Mouse (Mus musculus) macrophage (primary cell): ENCODE measurements around the gene Vmn1r173. TPM values are rescaled to one million over a fixed set of nuclear protein-coding genes. Genes with fewer than 3 reads are reported as not detected.
"Not testable (repeated sequence)": the region's sequence is repeated elsewhere in the genome, so short reads cannot be mapped to it uniquely, and the experiment has no call there.

Source experiments
- H3K27ac ChIP-seq: fragments of 350-480 bp; formaldehyde crosslinking; 2 replicates; pipeline ENCODE4 v1.9.0; 2021
- H3K36me3 ChIP-seq: fragments of 350-480 bp; formaldehyde crosslinking; 2 replicates; pipeline ENCODE4 v1.9.0; 2021; ENCODE audit errors: inconsistent target
- H3K4me3 ChIP-seq: fragments of 350-480 bp; formaldehyde crosslinking; 2 replicates; pipeline ENCODE4 v1.9.0; 2021; ENCODE audit errors: inconsistent target
- H3K79me2 ChIP-seq: fragments of 350-480 bp; formaldehyde crosslinking; 2 replicates; pipeline ENCODE4 v1.9.0; 2021; ENCODE audit errors: inconsistent target
- WGBS: methylation state at CpG from one replicate; pipeline ENCODE4 v1.1.7; 2026; ENCODE audit warnings: inconsistent platforms; ENCODE audit not compliant: missing documents; 5-methylcytosine and 5-hydroxymethylcytosine counted together
- polyA plus RNA-seq: library from polyadenylated mRNA; stranded (reverse); fragments of 250-400 nt; gene quantifications from 3 replicates; pipeline ENCODE4 v1.2.4, GENCODE M21; 2018; ENCODE audit warnings: inconsistent platforms
- total RNA-seq, 78 experiments: library from RNA; depleted of rRNA; stranded (reverse); fragments of 250-400 nt; gene quantifications; 1 replicate in 9 of 78; 2 replicates in 24 of 78; 3 replicates in 43 of 78; 4 replicates in 2 of 78; pipeline ENCODE4 v1.2.4; 2018; ENCODE audit warnings: inconsistent platforms in 56 of 78

Vmn1r173 gene
- not detected for total RNA-seq (2018; cell fraction: chromatin; rRNA removed)
- not detected for total RNA-seq (2018; cell fraction: cytosol; rRNA removed)
- not detected for total RNA-seq (2018; cell fraction: nucleus; rRNA removed)
- polyA plus RNA-seq: not detected in 3 replicates

GRCm38 (mm10) chr7:23700403-23700802, at the start of gene Vmn1r173:
TSS of gene Vmn1r173 (plus strand) at chr7:23700703.
- H3K4me3 ChIP-seq, H3K79me2 ChIP-seq, H3K36me3 ChIP-seq, H3K27ac ChIP-seq: not testable (repeated sequence)
- WGBS: 57% methylated on average over 1 of the region's 1 CpGs

GRCm38 (mm10) chr7:23658016-23658415, 42.5 kb upstream of the Vmn1r173 start, which contains the start of gene Vmn1r172:
TSS of gene Vmn1r172 (plus strand) at chr7:23658316.
- Histone ChIP-seq H3K79me2 (no peaks in the 10 kb centered on the region), H3K4me3 (no peak within 1 kb of the TSS), H3K36me3 (no peaks in the 10 kb centered on the region), H3K27ac (no peak within 1 kb of the TSS)
- 73% methylated on average over 2 of the region's 2 CpGs for WGBS

- not testable (repeated sequence) for H3K4me3 ChIP-seq, H3K79me2 ChIP-seq, H3K27ac ChIP-seq, H3K36me3 ChIP-seq
- 83% methylated on average over 1 of the region's 1 CpGs for WGBS
Measured at GRCm38 (mm10) chr7:23751970-23752369, 51.5 kb downstream of the Vmn1r173 start, which contains the start of gene Vmn1r174. TSS of gene Vmn1r174 (plus strand) at chr7:23752270.

Other genes with a start within 250 kb of the Vmn1r173 start
- gene Vmn1r167, start 193.5 kb upstream of the Vmn1r173 start, polyA plus RNA-seq: not detected in 3 replicates
- not detected in 3 replicates for gene Vmn1r168, start 161.0 kb upstream of the Vmn1r173 start, polyA plus RNA-seq
- not detected in 3 replicates for gene Vmn1r169, start 125.2 kb upstream of the Vmn1r173 start, polyA plus RNA-seq
- gene Vmn1r170, start 94.5 kb upstream of the Vmn1r173 start, polyA plus RNA-seq: not detected in 3 replicates
- not detected in 3 replicates for gene Vmn1r171, start 70.0 kb upstream of the Vmn1r173 start, polyA plus RNA-seq
- not detected in 3 replicates for gene Vmn1r172, start 42.4 kb upstream of the Vmn1r173 start, polyA plus RNA-seq
- gene Vmn1r174, start 51.6 kb downstream of the Vmn1r173 start, polyA plus RNA-seq: not detected in 3 replicates
- not detected in 3 replicates for gene Vmn1r175, start 109.9 kb downstream of the Vmn1r173 start, polyA plus RNA-seq
- not detected in 3 replicates for gene Vmn1r176, start 136.7 kb downstream of the Vmn1r173 start, polyA plus RNA-seq
- not detected in 3 replicates for gene Vmn1r177, start 165.7 kb downstream of the Vmn1r173 start, polyA plus RNA-seq
- not detected in 3 replicates for gene Vmn1r178, start 191.3 kb downstream of the Vmn1r173 start, polyA plus RNA-seq
- not detected in 3 replicates for gene Vmn1r179, start 226.3 kb downstream of the Vmn1r173 start, polyA plus RNA-seq
- gene Vmn1r180, start 249.9 kb downstream of the Vmn1r173 start, polyA plus RNA-seq: not detected in 3 replicates